Mouse (Mus musculus) megakaryocyte, embryonic 14.5 days (primary cell): ENCODE data around the gene Kif26b.

Experiments
- FLI1 ChIP-seq: IDR thresholded peaks from 2 replicates; pipeline ENCODE4 v1.6.1; 2012; ENCODE audit warnings: low read length, inconsistent platforms, mixed read lengths
- GATA1 ChIP-seq: IDR thresholded peaks from 3 replicates; pipeline ENCODE4 v1.6.1; 2012; ENCODE audit warnings: mixed read lengths, low read length, inconsistent platforms, borderline replicate concordance

DNA sequence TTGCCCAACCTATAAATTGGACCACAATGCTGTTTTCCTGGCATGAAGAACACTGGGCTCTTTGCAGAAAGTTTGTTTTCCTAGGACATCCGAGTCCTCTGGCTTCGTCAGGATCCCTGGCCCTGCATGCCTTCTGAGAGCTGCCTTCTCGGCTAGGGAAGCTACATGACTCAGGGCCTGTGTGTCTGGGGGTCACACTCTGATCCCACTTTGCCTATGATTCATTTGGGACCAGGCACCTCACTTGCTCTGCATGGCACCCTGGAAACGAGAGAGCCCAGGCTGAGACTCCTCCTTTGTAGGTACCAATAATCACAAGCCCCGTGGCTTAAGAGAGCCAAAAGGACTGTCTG, 43.1 kb upstream of the Kif26b start:
- TF ChIP-seq GATA1 (no peak), FLI1 (no peak)
